Mouse (Mus musculus): Measurements from ENCODE around the gene Rps15.

DNA sequence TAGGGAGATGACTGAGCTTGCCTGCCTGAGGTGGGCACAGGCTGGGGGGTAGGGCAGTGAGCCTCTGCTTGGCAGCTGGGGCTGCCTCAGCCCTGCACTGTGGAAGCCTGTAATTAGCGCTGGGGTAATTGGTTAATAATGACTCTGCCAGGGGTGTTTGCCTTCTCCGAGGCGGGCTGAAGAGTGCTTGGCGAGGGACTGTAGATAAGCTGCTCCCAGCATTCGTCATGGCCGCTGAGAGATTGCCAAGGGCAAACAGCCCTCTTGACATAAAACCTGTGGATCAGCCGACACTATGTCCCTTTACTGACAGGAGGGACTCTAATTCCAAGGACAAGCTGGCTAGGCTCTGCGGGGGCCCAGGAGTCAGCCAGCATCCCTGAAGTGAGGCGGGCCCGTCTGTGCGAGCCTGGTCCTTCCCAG lies 24.1 kb downstream of the Rps15 start:
- no peak for TF ChIP-seq POLR2A (IDR thresholded peaks at IDR 0.05; ENCODE audit: insufficient read depth, low read length)
- no peak for TF ChIP-seq CTCF (IDR thresholded peaks at IDR 0.05; ENCODE audit: low read depth, low read length)
